Mouse (Mus musculus) stomach, postnatal 0 days (tissue): ENCODE results near the gene Prps1l3. TPM values are rescaled to one million over a fixed set of nuclear protein-coding genes. Genes with fewer than 3 reads are reported as not detected.
"Not testable (repeated sequence)": the region's sequence is repeated elsewhere in the genome, so short reads cannot be mapped to it uniquely, and the experiment has no call there.

Experiments
- ATAC-seq: fragments of 200-750 bp; cut with Nextera tagmentation; 2 replicates; pipeline ENCODE4 v1.8.0; 2017; ENCODE audit not compliant: low FRiP score, low TSS enrichment
- DNase-seq: peaks from one replicate; pipeline ENCODE4 v3.0.0-alpha.2; 2016; ENCODE audit warnings: low spot score
- H3K27ac ChIP-seq: fragments of 300-500 bp; sonication (generic); replicated peaks from 2 replicates; pipeline ENCODE4 v1.5.1; 2014; ENCODE audit warnings: mild to moderate bottlenecking, control low read depth
- H3K27me3 ChIP-seq: fragments of 300-500 bp; sonication (generic); 2 replicates; pipeline ENCODE4 v1.6.1; 2014; ENCODE audit warnings: low read length; ENCODE audit not compliant: control insufficient read depth, insufficient read depth
- H3K36me3 ChIP-seq: fragments of 300-500 bp; sonication (generic); 2 replicates; pipeline ENCODE4 v1.6.1; 2014; ENCODE audit warnings: low read length, mixed read lengths; ENCODE audit not compliant: control insufficient read depth, insufficient read depth
- H3K4me1 ChIP-seq: fragments of 300-500 bp; sonication (generic); replicated peaks from 2 replicates; pipeline ENCODE4 v1.6.1; 2014; ENCODE audit warnings: antibody characterized with exemption; ENCODE audit not compliant: control insufficient read depth, insufficient read depth
- H3K4me2 ChIP-seq: fragments of 300-500 bp; sonication (generic); replicated peaks from 2 replicates; pipeline ENCODE4 v1.6.1; 2014; ENCODE audit warnings: low read depth, mild to moderate bottlenecking, control low read depth, moderate library complexity
- H3K4me3 ChIP-seq: fragments of 300-500 bp; sonication (generic); 2 replicates; pipeline ENCODE4 v1.5.1; 2014; ENCODE audit warnings: low read depth, low read length, control low read depth
- H3K9ac ChIP-seq: fragments of 300-500 bp; sonication (generic); 2 replicates; pipeline ENCODE4 v1.6.1; 2014; ENCODE audit warnings: mild to moderate bottlenecking, low read length, control low read depth, mixed read lengths
- H3K9me3 ChIP-seq: fragments of 300-500 bp; sonication (generic); 2 replicates; pipeline ENCODE4 v1.6.1; 2016; ENCODE audit warnings: low read length; ENCODE audit not compliant: control insufficient read depth
- CTCF ChIP-seq: IDR thresholded peaks from 2 replicates; pipeline ENCODE4 v1.5.1; 2016; ENCODE audit warnings: antibody characterized with exemption, low read depth, mild to moderate bottlenecking, moderate library complexity
- EP300 ChIP-seq: optimal IDR thresholded peaks from 2 replicates; pipeline ENCODE3; 2016; ENCODE audit warnings: antibody characterized with exemption
- WGBS: fragments of 180-500 bp; shearing (Covaris S2); extraction: QIAGEN DNeasy Blood & Tissue Kit; methylation state at CpG from one replicate; pipeline ENCODE4 v1.1.7; 2014; 5-methylcytosine and 5-hydroxymethylcytosine counted together
- polyA plus RNA-seq: library from polyadenylated mRNA; unstranded; fragments of >200 nt; fragmentation: Nextera tagmentation; extraction: Ambion mirVana; gene quantifications from 2 replicates; pipeline ENCODE4 v1.2.1, GENCODE M21; 2015

The Prps1l3 gene
- polyA plus RNA-seq, 1 experiment from 2014 or later: 24.0 TPM

GRCm38 (mm10) chr12:57204276-57204851, 25.8 kb upstream of the Prps1l3 start:
- TF ChIP-seq EP300 (no peak), CTCF (no peak)
- Histone ChIP-seq H3K36me3 (no peaks in the 10 kb centered on the region), H3K9me3 (no peaks in the 10 kb centered on the region), H3K4me3 (no peak overlapping the region), H3K27ac (no peak overlapping the region), H3K4me1 (no peaks in the 10 kb centered on the region), H3K27me3 (no peaks in the 10 kb centered on the region), H3K4me2 (no peak overlapping the region), H3K9ac (no peak overlapping the region)
- no peak for DNase-seq
- ATAC-seq: no peak
- 49% methylated on average over 4 of the region's 4 CpGs for WGBS

GRCm38 (mm10) chr12:57211353-57212311, 18.6 kb upstream of the Prps1l3 start:
- H3K27ac ChIP-seq: no peak overlapping the region
- peak overlapping the region; percentile 56 for H3K9ac ChIP-seq
- no peaks in the 10 kb centered on the region for H3K36me3 ChIP-seq
- no peak for TF ChIP-seq CTCF
- TF ChIP-seq EP300: no peak
- H3K4me2 ChIP-seq: peak overlapping the region; percentile 73
- ATAC-seq (peak; percentile 38; the same call in 1 of the 2 replicates), DNase-seq (peak; percentile 30)
- no peaks in the 10 kb centered on the region for H3K4me1 ChIP-seq
- 5% methylated on average over 30 of the region's 30 CpGs for WGBS
- no peaks in the 10 kb centered on the region for H3K9me3 ChIP-seq
- no peaks in the 10 kb centered on the region for H3K27me3 ChIP-seq
- H3K4me3 ChIP-seq: peak overlapping the region; percentile 41

- not testable (repeated sequence) for H3K4me2 ChIP-seq, H3K27ac ChIP-seq, H3K9me3 ChIP-seq, DNase-seq, H3K27me3 ChIP-seq, H3K4me1 ChIP-seq, H3K36me3 ChIP-seq, ATAC-seq, H3K4me3 ChIP-seq, H3K9ac ChIP-seq
- WGBS: 79% methylated on average over 5 of the region's 5 CpGs
Observed at GRCm38 (mm10) chr12:57212463-57212862, 17.7 kb upstream of the Prps1l3 start.

GRCm38 (mm10) chr12:57226411-57226810, 3.8 kb upstream of the Prps1l3 start:
- WGBS: 84% methylated on average over 9 of the region's 9 CpGs
- H3K36me3 ChIP-seq: no peaks in the 10 kb centered on the region
- H3K4me1 ChIP-seq: no peaks in the 10 kb centered on the region; the same call in 1 of the 2 replicates
- H3K9me3 ChIP-seq: no peaks in the 10 kb centered on the region
- ATAC-seq: no peak
- H3K4me2 ChIP-seq: no peak overlapping the region
- no peak overlapping the region for H3K4me3 ChIP-seq
- no peak overlapping the region for H3K27ac ChIP-seq
- no peak for DNase-seq
- no peak overlapping the region for H3K9ac ChIP-seq
- no peaks in the 10 kb centered on the region for H3K27me3 ChIP-seq
- no peak for TF ChIP-seq CTCF

- Histone ChIP-seq H3K27me3 (no peaks in the 10 kb centered on the region), H3K36me3 (no peaks in the 10 kb centered on the region), H3K27ac (no peak overlapping the region), H3K4me1 (no peaks in the 10 kb centered on the region; the same call in 1 of the 2 replicates), H3K4me2 (no peak overlapping the region), H3K4me3 (no peak overlapping the region), H3K9me3 (no peaks in the 10 kb centered on the region), H3K9ac (no peak overlapping the region)
- TF ChIP-seq EP300: no peak
- TF ChIP-seq CTCF: no peak
- 88% methylated on average over 4 of the region's 8 CpGs for WGBS
- no peak for ATAC-seq
- no peak for DNase-seq
Observed at GRCm38 (mm10) chr12:57227776-57228175, 2.4 kb upstream of the Prps1l3 start.

GRCm38 (mm10) chr12:57229703-57230102, 509 bp upstream of the Prps1l3 start:
- Histone ChIP-seq H3K4me2 (peak overlapping the region; percentile 79), H3K27me3 (no peaks in the 10 kb centered on the region), H3K4me1 (no peaks in the 10 kb centered on the region; the same call in 1 of the 2 replicates), H3K9me3 (no peaks in the 10 kb centered on the region), H3K9ac (peak overlapping the region; percentile 58), H3K27ac (peak overlapping the region; percentile 79), H3K4me3 (peak overlapping the region; percentile 71), H3K36me3 (no peaks in the 10 kb centered on the region)
- ATAC-seq: no peak
- TF ChIP-seq EP300 (no peak), CTCF (no peak)
- 17% methylated on average over 4 of the region's 4 CpGs for WGBS
- DNase-seq: no peak
